Comparison of ENCODE assay signal across 16 mouse cellular contexts in genomic region chr2:43555889-43556285, GRCm38 (mm10). TPM values are rescaled to one million over a fixed set of nuclear protein-coding genes. Genes with fewer than 3 reads are reported as not detected.
DNase-seq lines count a peak whose midpoint lies in the region; ATAC-seq lines count a peak whose summit lies in the region.
"Had no signal": no experiment of that assay in that cellular context is flagged by ENCODE, and none has a peak within 500 bp of the region (broad histone marks: within the 10 kb centered on the region; RNA-seq: fewer than 3 reads in every experiment).

No protein-coding gene starts in this region.

- peak; percentile 5 for DNase-seq in adrenal gland, adult 2 months
- no peak for DNase-seq in adrenal gland, adult (ENCODE audit: inconsistent age in 2 of 2, low spot score in 1 of 2)
- peak; percentile 66 for DNase-seq in kidney, postnatal 14 days
- DNase-seq in mesoderm, embryonic 11.5 days (ENCODE audit: low read depth, low spot score) = peak; percentile 9
- DNase-seq in frontal cortex, postnatal 36 days (ENCODE audit: low spot score in 2 of 2) = no peak
- DNase-seq: adrenal gland, postnatal 25 days; layer of hippocampus, postnatal 36 days; lung, postnatal 36 days; right cerebral cortex, postnatal 14 days had no signal

- 48% methylated on average over 4 of the region's 4 CpGs for WGBS in intestine, embryonic 15.5 days
- WGBS in midbrain, embryonic 16.5 days = 57% methylated on average over 4 of the region's 4 CpGs

- H3K27me3 ChIP-seq in intestine, embryonic 15.5 days (replicated peaks) = no peaks in the 10 kb centered on the region
- no peaks in the 10 kb centered on the region for H3K27me3 ChIP-seq in midbrain, embryonic 16.5 days (ENCODE audit: control insufficient read depth, insufficient read depth, low read depth, low read length)
- H3K27me3 ChIP-seq: limb, embryonic 13.5 days had no signal

- no peak overlapping the region for H3K9ac ChIP-seq in intestine, embryonic 15.5 days
- no peak overlapping the region for H3K9ac ChIP-seq in midbrain, embryonic 16.5 days (ENCODE audit: low read depth, low read length)
- H3K9ac ChIP-seq: limb, embryonic 13.5 days had no signal

- H3K4me1 ChIP-seq in intestine, embryonic 15.5 days (replicated peaks) = 0 out of 2 replicates have a peak, but pooled peaks cover 5% of the 10 kb centered on the region
- no peaks in the 10 kb centered on the region for H3K4me1 ChIP-seq in midbrain, embryonic 16.5 days (ENCODE audit: control insufficient read depth, insufficient read depth, low read length)
- H3K4me1 ChIP-seq: limb, embryonic 13.5 days had no signal

- H3K4me3 ChIP-seq in intestine, embryonic 15.5 days (replicated peaks) = no peak overlapping the region
- no peak overlapping the region for H3K4me3 ChIP-seq in midbrain, embryonic 16.5 days (ENCODE audit: low read depth, low read length)
- H3K4me3 ChIP-seq: erythroblast, embryonic 14.5 days; limb, embryonic 13.5 days had no signal

- H3K36me3 ChIP-seq in intestine, embryonic 15.5 days = no peaks in the 10 kb centered on the region
- H3K36me3 ChIP-seq in midbrain, embryonic 16.5 days (ENCODE audit: control insufficient read depth, insufficient read depth, low read length) = no peaks in the 10 kb centered on the region
- H3K36me3 ChIP-seq: limb, embryonic 13.5 days had no signal

- H3K9me3 ChIP-seq in intestine, embryonic 15.5 days = no peaks in the 10 kb centered on the region
- H3K9me3 ChIP-seq in midbrain, embryonic 16.5 days (replicated peaks; ENCODE audit: control insufficient read depth, low read length, poor library complexity, severe bottlenecking) = no peaks in the 10 kb centered on the region
- H3K9me3 ChIP-seq: limb, embryonic 13.5 days had no signal

- no peak overlapping the region for H3K4me2 ChIP-seq in intestine, embryonic 15.5 days (replicated peaks)
- no peak overlapping the region for H3K4me2 ChIP-seq in midbrain, embryonic 16.5 days (ENCODE audit: low read length)

- H3K27ac ChIP-seq in intestine, embryonic 15.5 days = 0 out of 2 replicates have a peak overlapping the region, but pooled peaks have one; percentile 60
- H3K27ac ChIP-seq in midbrain, embryonic 16.5 days (ENCODE audit: low read length) = no peak overlapping the region
- H3K27ac ChIP-seq: hindbrain, postnatal 0 days; limb, embryonic 13.5 days had no signal

- ATAC-seq in intestine, embryonic 15.5 days = peak; percentile 95
- ATAC-seq in midbrain, embryonic 16.5 days = no peak
- ATAC-seq in frontal cortex, adult (ENCODE audit: low TSS enrichment) = no peak
- ATAC-seq: hindbrain, postnatal 0 days had no signal

RNA-seq across cellular contexts. Expression of gene Kynu, which starts 0.8 kb away (rescaled TPM):
- total RNA-seq in adrenal gland, adult 2 months (2021) = under 1 TPM; 0.20 to 0.31 TPM
- not detected in 2 replicates for polyA plus RNA-seq in adrenal gland, adult 2 months (2012; rRNA removed)
- 5.6 and 5.7 TPM in 2 replicates for polyA plus RNA-seq in intestine, embryonic 15.5 days (2015; fragmentation: Nextera tagmentation; extraction: Ambion mirVana)
- 0.09 and 0.21 TPM in 2 replicates for polyA plus RNA-seq in midbrain, embryonic 16.5 days (2015; fragmentation: Nextera tagmentation; extraction: Ambion mirVana)
- total RNA-seq: adrenal gland, postnatal 25 days; hindbrain, postnatal 0 days; layer of hippocampus, postnatal 36 days had no signal
- polyA plus RNA-seq: erythroblast, embryonic 14.5 days; heart, postnatal 0 days had no signal

Comparison
In these comparisons a context has a peak if more than half of its experiments do, and no peak if none do; other contexts are left out.
1. DNase-seq: peak in adrenal gland, adult 2 months (single experiment), kidney, postnatal 14 days (single experiment) and mesoderm, embryonic 11.5 days (single experiment); none in adrenal gland, adult (0 of 2) and frontal cortex, postnatal 36 days (0 of 2).